Mouse (Mus musculus) embryonic facial prominence, embryonic 13.5 days (tissue): ENCODE measurements around the gene C130050O18Rik. TPM values are rescaled to one million over a fixed set of nuclear protein-coding genes. Genes with fewer than 3 reads are reported as not detected.

ENCODE experiments used
- ATAC-seq: fragments of 200-750 bp; cut with Nextera tagmentation; 2 replicates; pipeline ENCODE4 v1.8.0; 2017; ENCODE audit warnings: low read depth; ENCODE audit not compliant: insufficient number of reproducible peaks, insufficient read depth, low FRiP score, low TSS enrichment
- H3K27ac ChIP-seq: fragments of 300-500 bp; sonication (generic); 2 replicates; pipeline ENCODE4 v1.5.1; 2015; ENCODE audit warnings: moderate library complexity, mild to moderate bottlenecking, inconsistent platforms
- H3K27me3 ChIP-seq: fragments of 300-500 bp; sonication (generic); 2 replicates; pipeline ENCODE4 v1.6.1; 2015; ENCODE audit warnings: mild to moderate bottlenecking, inconsistent platforms
- H3K36me3 ChIP-seq: fragments of 300-500 bp; sonication (generic); 2 replicates; pipeline ENCODE4 v1.6.1; 2015; ENCODE audit warnings: mild to moderate bottlenecking, inconsistent platforms
- H3K4me1 ChIP-seq: fragments of 300-500 bp; sonication (generic); 2 replicates; pipeline ENCODE4 v1.6.1; 2015; ENCODE audit warnings: inconsistent platforms
- H3K4me2 ChIP-seq: fragments of 300-500 bp; sonication (generic); 2 replicates; pipeline ENCODE4 v1.6.1; 2015; ENCODE audit warnings: moderate library complexity, mild to moderate bottlenecking, inconsistent platforms
- H3K4me3 ChIP-seq: fragments of 300-500 bp; sonication (generic); 2 replicates; pipeline ENCODE4 v1.5.1; 2015; ENCODE audit warnings: mild to moderate bottlenecking, inconsistent platforms
- H3K9ac ChIP-seq: fragments of 300-500 bp; sonication (generic); 2 replicates; pipeline ENCODE4 v1.6.1; 2015; ENCODE audit warnings: mild to moderate bottlenecking, inconsistent platforms
- H3K9me3 ChIP-seq: fragments of 300-500 bp; sonication (generic); 2 replicates; pipeline ENCODE4 v1.6.1; 2016; ENCODE audit warnings: inconsistent platforms
- WGBS: fragments of 180-500 bp; shearing (Covaris S2); methylation state at CpG from one replicate; pipeline ENCODE4 v1.1.7; 2015; ENCODE audit warnings: mixed read lengths; 5-methylcytosine and 5-hydroxymethylcytosine counted together
- polyA plus RNA-seq: library from polyadenylated mRNA; unstranded; fragments of >200 nt; fragmentation: Nextera tagmentation; extraction: Ambion mirVana; gene quantifications from 2 replicates; pipeline ENCODE4 v1.2.1, GENCODE M21; 2015

The C130050O18Rik gene
- polyA plus RNA-seq, 1 experiment from 2014 or later = 3.1 TPM

DNA sequence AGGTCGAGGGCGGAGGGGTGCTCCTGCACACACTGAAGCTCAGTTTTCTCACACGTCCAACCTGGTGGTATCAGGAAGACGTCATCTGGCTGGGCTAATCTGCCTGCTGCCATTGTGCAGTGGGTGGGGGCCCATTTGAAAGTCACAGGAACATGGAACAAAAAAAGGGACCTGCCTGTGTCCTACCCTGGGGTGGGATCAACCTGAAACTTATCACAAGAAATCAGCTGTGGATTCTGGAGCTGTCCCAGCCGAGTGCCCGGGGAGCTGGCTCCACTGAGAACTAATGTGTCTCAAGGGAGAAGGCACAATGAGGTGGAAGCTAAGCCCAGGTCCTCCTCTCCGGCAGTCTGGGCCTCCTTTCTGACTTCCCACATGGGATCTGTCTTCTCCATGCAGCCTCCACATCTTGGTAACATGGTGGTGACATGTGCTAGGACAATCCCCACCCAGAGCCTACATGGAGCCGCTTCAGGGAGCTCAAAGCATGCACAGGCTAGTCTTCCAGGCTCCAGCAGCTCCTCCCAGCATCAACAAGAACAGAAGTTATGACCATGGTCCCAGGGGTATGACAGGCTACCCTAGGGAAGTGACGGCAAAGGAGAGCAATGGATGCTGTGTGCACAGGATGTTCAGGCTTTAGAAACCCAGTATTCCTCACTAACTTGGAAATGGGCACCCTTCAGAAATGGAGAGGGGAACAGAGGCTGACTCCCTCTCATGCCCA is 28.9 kb downstream of the C130050O18Rik start:
- Histone ChIP-seq H3K4me2 (no peak overlapping the region), H3K4me3 (no peak overlapping the region), H3K9ac (no peak overlapping the region), H3K36me3 (0 out of 2 replicates have a peak, but pooled peaks cover 3% of the 10 kb centered on the region), H3K27me3 (no peaks in the 10 kb centered on the region), H3K9me3 (no peaks in the 10 kb centered on the region), H3K4me1 (peaks cover 15% of the 10 kb centered on the region; the same call in 1 of the 2 replicates), H3K27ac (no peak overlapping the region)
- WGBS = 74% methylated on average over 9 of the region's 9 CpGs
- no peak for ATAC-seq

DNA sequence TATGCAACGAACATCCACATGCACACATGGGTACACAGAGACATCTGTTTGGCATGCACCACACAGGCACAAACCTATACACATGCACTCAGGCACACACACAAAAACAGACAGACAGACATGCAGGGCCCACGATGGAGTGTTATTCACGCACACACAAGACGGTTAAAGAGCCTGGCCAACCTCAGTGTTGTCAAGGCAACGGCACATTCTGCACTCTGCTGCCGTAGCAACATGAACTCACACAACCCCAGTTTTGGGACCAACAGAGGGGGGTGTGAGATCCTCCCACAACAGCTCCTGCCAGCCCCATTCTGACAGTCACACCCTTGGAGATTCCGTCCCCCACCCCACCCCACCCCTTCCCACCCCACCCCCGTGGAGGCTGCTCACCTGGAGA is 29.9 kb downstream of the C130050O18Rik start:
- WGBS = 55% methylated on average over 8 of the region's 8 CpGs
- no peak for ATAC-seq

DNA sequence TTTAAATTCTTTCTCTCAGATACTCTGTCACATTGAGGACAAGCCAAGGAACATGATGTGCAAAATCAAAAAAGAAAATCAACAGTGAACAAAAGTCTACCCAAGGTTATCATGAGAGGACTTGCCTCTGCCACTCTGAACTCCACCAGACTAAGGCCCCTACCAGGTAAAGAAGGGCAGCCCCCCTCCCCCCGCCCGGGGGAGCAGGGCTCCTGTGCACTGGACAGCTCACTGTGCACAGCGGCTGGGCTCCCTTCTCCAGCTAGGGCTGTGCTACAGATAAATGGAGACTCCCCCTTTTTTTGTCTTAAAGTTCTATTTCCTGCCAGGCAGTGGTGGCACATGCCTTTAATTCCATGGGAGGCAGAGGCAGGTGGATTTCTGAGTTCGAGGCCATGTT is 32.7 kb downstream of the C130050O18Rik start:
- H3K36me3 ChIP-seq = 0 out of 2 replicates have a peak, but pooled peaks cover 3% of the 10 kb centered on the region
- no peak for ATAC-seq
- H3K4me1 ChIP-seq = peaks cover 2% of the 10 kb centered on the region; the same call in 1 of the 2 replicates
- no peak overlapping the region for H3K4me2 ChIP-seq
- 91% methylated on average over 4 of the region's 4 CpGs for WGBS
- H3K4me3 ChIP-seq = no peak overlapping the region
- H3K9me3 ChIP-seq = no peaks in the 10 kb centered on the region
- no peak overlapping the region for H3K27ac ChIP-seq
- no peak overlapping the region for H3K9ac ChIP-seq
- no peaks in the 10 kb centered on the region for H3K27me3 ChIP-seq

More for the DNA sequence above, 29.9 kb downstream of the C130050O18Rik start:
- Histone ChIP-seq H3K27me3 (no peaks in the 10 kb centered on the region), H3K4me1 (peaks cover 7% of the 10 kb centered on the region; the same call in 1 of the 2 replicates), H3K9me3 (no peaks in the 10 kb centered on the region), H3K9ac (no peak overlapping the region), H3K4me2 (no peak overlapping the region), H3K4me3 (no peak overlapping the region), H3K27ac (no peak overlapping the region), H3K36me3 (0 out of 2 replicates have a peak, but pooled peaks cover 3% of the 10 kb centered on the region)

DNA sequence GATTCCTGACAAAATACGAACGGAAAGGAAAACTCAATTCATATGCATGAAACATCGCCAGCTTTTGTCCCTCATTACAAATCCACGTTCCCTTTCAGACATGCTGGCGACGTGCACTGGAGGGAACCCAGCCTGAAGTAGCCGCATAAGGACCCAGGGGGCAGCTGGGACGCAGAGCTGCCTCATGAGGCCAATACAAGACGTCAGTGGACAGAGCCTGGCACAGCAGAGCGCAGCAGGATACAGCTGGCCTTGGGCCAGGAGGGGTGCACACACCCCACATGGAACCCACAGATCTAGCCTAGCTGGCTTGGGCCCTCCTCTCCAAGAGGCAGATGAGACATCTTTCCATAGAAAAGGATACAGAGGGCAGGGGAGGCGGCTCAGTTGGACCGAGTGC is 33.4 kb downstream of the C130050O18Rik start:
- Histone ChIP-seq H3K9ac (no peak overlapping the region), H3K4me2 (no peak overlapping the region), H3K4me3 (no peak overlapping the region), H3K4me1 (peaks cover 6% of the 10 kb centered on the region; the same call in 1 of the 2 replicates), H3K27ac (no peak overlapping the region), H3K36me3 (0 out of 2 replicates have a peak, but pooled peaks cover 3% of the 10 kb centered on the region), H3K27me3 (no peaks in the 10 kb centered on the region), H3K9me3 (no peaks in the 10 kb centered on the region)
- WGBS = 85% methylated on average over 12 of the region's 12 CpGs
- no peak for ATAC-seq

DNA sequence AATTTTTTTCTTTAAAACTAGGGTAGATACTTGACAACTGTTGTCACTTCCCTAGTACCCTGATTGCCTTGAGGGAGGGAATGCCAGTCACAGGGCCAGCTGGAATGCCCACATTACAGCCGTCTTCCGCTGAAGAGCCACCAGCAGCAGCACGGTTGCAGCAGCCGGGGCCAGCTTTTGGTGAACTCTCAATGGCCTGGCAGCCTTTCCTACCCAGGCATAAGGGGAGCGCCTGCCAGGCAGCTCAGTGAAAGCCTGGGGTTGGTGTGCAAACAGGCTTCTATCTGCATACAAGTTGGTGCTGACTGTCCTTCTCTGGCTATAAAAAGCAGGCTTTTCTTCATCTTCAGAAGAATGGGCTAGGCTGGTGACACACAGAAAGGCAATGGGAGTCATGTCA is 35.4 kb downstream of the C130050O18Rik start:
- Histone ChIP-seq H3K27ac (no peak overlapping the region), H3K4me3 (no peak overlapping the region), H3K27me3 (no peaks in the 10 kb centered on the region), H3K9ac (no peak overlapping the region), H3K9me3 (no peaks in the 10 kb centered on the region), H3K36me3 (0 out of 2 replicates have a peak, but pooled peaks cover 3% of the 10 kb centered on the region), H3K4me2 (no peak overlapping the region), H3K4me1 (peaks cover 6% of the 10 kb centered on the region; the same call in 1 of the 2 replicates)
- 82% methylated on average over 5 of the region's 5 CpGs for WGBS
- ATAC-seq = no peak

DNA sequence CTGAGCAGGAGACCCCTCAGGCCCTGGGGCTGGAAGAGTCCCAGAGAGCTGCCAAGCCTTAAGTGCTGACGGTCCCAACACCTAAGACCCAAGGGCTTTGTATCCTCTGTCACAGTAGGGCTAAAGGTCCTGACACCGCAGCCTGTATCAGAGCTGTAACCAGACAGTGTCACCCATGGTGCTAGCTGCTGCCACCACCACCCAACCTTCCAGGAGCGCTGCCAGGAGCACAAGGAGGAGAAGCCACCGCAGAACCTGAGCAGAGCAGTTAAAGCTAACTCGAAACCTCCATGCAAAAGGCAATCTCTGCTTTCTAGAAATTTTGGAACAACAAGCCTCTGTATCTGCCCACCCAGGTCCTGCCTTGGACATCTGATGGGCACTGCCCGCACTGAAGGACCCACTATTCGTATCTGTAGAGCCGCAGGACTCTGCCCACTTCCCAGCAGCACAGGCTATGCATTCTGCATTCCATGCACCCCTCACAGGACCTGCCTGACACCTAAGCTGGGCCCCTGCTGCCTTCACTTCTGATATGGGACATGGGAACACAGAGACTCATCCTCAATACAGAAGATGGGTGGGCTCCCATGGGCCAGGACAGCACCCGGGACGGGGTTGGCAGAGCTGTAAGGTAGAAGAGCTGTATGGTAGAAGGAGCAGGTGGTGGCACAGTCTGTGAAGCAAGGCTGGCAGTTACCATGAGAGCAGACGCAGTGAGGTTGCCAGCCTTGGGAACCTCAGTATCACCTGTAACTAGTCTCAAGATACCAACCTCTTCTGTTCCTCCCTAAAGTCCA is 36.0 kb downstream of the C130050O18Rik start:
- Histone ChIP-seq H3K4me3 (no peak overlapping the region), H3K4me2 (no peak overlapping the region), H3K4me1 (peaks cover 6% of the 10 kb centered on the region; the same call in 1 of the 2 replicates), H3K27me3 (no peaks in the 10 kb centered on the region), H3K36me3 (0 out of 2 replicates have a peak, but pooled peaks cover 3% of the 10 kb centered on the region), H3K27ac (no peak overlapping the region), H3K9ac (no peak overlapping the region), H3K9me3 (no peaks in the 10 kb centered on the region)
- 92% methylated on average over 11 of the region's 11 CpGs for WGBS
- no peak for ATAC-seq

DNA sequence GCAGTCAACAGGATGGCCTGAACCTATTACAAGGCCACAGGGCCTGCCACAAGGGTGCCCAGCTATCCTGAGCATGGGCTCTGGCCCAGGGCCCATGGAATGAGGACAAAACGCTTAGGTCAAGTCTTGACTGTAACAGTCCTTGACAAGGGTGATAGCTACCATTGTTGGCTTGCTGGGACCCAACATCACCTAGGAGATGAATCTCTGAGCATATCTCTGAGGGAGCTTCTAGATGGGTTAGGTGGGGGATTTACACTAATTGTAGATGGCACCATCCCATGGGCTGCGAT is 36.6 kb downstream of the C130050O18Rik start:
- H3K36me3 ChIP-seq = 0 out of 2 replicates have a peak, but pooled peaks cover under 1% of the 10 kb centered on the region
- no peaks in the 10 kb centered on the region for H3K9me3 ChIP-seq
- H3K4me3 ChIP-seq = no peak overlapping the region
- WGBS = 88% methylated on average over 2 of the region's 2 CpGs
- no peak for ATAC-seq
- H3K4me2 ChIP-seq = no peak overlapping the region
- no peak overlapping the region for H3K9ac ChIP-seq
- peaks cover 6% of the 10 kb centered on the region; the same call in 1 of the 2 replicates for H3K4me1 ChIP-seq
- H3K27me3 ChIP-seq = no peaks in the 10 kb centered on the region
- no peak overlapping the region for H3K27ac ChIP-seq

DNA sequence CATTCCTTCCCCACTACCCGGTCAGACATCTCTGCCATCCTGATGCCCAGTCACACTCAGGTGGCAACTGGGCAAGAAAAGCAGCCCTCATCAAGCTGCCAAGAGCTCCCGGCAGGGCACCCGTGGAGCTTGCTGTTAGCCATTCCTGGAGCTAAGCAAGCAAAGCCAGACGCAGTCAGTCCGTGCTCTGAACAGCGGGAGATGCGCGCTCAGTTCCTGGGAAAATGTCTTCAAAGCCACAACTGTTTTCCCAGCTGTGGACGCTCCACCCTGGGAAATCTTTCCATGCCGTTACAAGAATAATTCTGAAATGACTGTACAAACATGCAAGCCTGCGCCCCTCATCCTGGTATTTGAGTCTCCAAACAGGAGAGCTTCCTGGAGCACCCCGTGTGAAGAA is 37.3 kb downstream of the C130050O18Rik start:
- H3K9ac ChIP-seq = no peak overlapping the region
- 76% methylated on average over 12 of the region's 12 CpGs for WGBS
- no peak overlapping the region for H3K27ac ChIP-seq

DNA sequence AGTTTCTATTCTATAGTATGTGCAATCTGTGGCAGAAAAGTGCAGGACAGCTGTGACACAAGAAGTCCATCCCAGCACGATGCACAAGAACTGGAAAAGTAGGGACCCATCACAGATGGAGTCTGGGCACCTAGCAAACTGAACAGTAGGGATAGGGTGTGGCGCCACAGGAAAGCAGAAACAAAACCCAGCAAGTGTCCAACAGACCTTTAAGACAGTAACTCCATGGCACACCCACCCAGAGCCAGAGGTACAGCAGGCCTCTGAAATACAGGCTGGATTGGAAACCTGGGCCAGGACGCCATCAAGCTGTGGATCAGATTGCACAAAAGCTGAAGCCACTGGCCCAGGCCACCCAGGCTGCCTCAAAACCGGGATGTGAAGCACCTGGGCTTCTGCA is 37.9 kb downstream of the C130050O18Rik start:
- Histone ChIP-seq H3K9me3 (no peaks in the 10 kb centered on the region), H3K27me3 (no peaks in the 10 kb centered on the region), H3K36me3 (no peaks in the 10 kb centered on the region), H3K9ac (no peak overlapping the region), H3K4me2 (no peak overlapping the region), H3K27ac (no peak overlapping the region), H3K4me1 (peaks cover 6% of the 10 kb centered on the region; the same call in 1 of the 2 replicates), H3K4me3 (no peak overlapping the region)
- ATAC-seq = no peak
- WGBS = 69% methylated on average over 4 of the region's 4 CpGs

More for the DNA sequence above, 37.3 kb downstream of the C130050O18Rik start:
- Histone ChIP-seq H3K4me2 (no peak overlapping the region), H3K4me1 (peaks cover 6% of the 10 kb centered on the region; the same call in 1 of the 2 replicates), H3K27me3 (no peaks in the 10 kb centered on the region), H3K36me3 (no peaks in the 10 kb centered on the region), H3K9me3 (no peaks in the 10 kb centered on the region), H3K4me3 (no peak overlapping the region)
- no peak for ATAC-seq

DNA sequence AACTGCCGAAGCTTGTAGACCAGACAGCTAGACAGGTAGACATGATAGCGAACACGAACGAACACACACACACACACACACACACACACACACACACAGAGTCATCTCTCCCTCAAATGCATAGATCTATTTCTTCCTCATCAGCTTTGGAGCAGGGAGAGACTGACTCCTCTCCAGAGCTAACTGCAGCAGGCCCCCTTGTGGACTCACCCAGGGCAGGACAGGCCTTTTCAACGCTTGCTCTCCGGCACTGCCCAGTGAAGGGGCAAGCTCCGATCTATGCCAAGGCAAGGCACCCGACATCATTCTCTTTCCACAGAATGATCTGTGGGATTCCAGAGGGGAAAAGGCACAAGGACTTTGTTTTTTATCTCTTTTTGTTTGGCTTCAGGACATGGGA is 40.2 kb downstream of the C130050O18Rik start:
- Histone ChIP-seq H3K36me3 (no peaks in the 10 kb centered on the region), H3K4me2 (no peak overlapping the region), H3K9ac (no peak overlapping the region), H3K27ac (no peak overlapping the region), H3K27me3 (no peaks in the 10 kb centered on the region), H3K4me1 (peaks cover 13% of the 10 kb centered on the region), H3K4me3 (no peak overlapping the region), H3K9me3 (no peaks in the 10 kb centered on the region)
- WGBS = 74% methylated on average over 8 of the region's 8 CpGs
- ATAC-seq = no peak

DNA sequence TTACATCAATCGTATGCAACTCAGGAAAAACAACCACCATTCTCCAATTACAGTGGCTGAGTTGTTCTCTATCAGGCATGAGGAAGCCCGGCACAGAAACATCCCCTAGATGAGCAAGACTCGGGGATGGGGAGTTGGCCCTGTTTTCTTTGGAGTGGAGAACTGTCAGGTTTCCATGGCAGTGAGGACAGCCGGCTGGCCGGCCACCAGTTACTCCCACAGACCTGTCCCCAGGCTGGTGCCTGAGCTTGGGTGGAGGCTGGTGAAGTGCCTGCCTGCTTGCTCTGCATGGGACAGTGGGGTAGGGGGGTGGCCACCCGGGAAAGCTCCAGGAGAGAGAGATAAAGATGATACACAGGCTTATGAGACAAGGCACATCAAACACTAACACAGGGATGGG is 42.9 kb downstream of the C130050O18Rik start:
- no peak overlapping the region for H3K27ac ChIP-seq
- no peak overlapping the region for H3K9ac ChIP-seq
- peaks cover 9% of the 10 kb centered on the region for H3K4me1 ChIP-seq
- no peak overlapping the region for H3K4me2 ChIP-seq
- no peaks in the 10 kb centered on the region for H3K27me3 ChIP-seq
- WGBS = 72% methylated on average over 6 of the region's 6 CpGs
- no peaks in the 10 kb centered on the region for H3K9me3 ChIP-seq
- no peak overlapping the region for H3K4me3 ChIP-seq
- ATAC-seq = no peak
- H3K36me3 ChIP-seq = peaks cover 8% of the 10 kb centered on the region
